Mouse (Mus musculus) liver, embryonic 15.5 days (tissue): ENCODE measurements around the gene Sh2d3c. TPM values are rescaled to one million over a fixed set of nuclear protein-coding genes. Genes with fewer than 3 reads are reported as not detected.

Source experiments
- ATAC-seq: fragments of 200-750 bp; cut with Nextera tagmentation; 2 replicates; pipeline ENCODE4 v1.8.0; 2017; ENCODE audit warnings: moderate number of reproducible peaks, mild to moderate bottlenecking, moderate library complexity; ENCODE audit not compliant: insufficient read depth
- H3K27ac ChIP-seq: fragments of 300-500 bp; sonication (generic); replicated peaks from 2 replicates; pipeline ENCODE4 v1.5.1; 2015; ENCODE audit warnings: mild to moderate bottlenecking, inconsistent platforms
- H3K27me3 ChIP-seq: fragments of 300-500 bp; sonication (generic); 2 replicates; pipeline ENCODE4 v1.6.1; 2015; ENCODE audit warnings: mild to moderate bottlenecking, inconsistent platforms
- H3K36me3 ChIP-seq: fragments of 300-500 bp; sonication (generic); replicated peaks from 2 replicates; pipeline ENCODE4 v1.6.1; 2015; ENCODE audit warnings: moderate library complexity, mild to moderate bottlenecking, inconsistent platforms
- H3K4me1 ChIP-seq: fragments of 300-500 bp; sonication (generic); replicated peaks from 2 replicates; pipeline ENCODE4 v1.6.1; 2015; ENCODE audit warnings: inconsistent platforms
- H3K4me2 ChIP-seq: fragments of 300-500 bp; sonication (generic); 2 replicates; pipeline ENCODE4 v1.6.1; 2015; ENCODE audit warnings: moderate library complexity, mild to moderate bottlenecking, inconsistent platforms
- H3K4me3 ChIP-seq: fragments of 300-500 bp; sonication (generic); replicated peaks from 2 replicates; pipeline ENCODE4 v1.5.1; 2015; ENCODE audit warnings: mild to moderate bottlenecking, inconsistent platforms
- H3K9ac ChIP-seq: fragments of 300-500 bp; sonication (generic); 2 replicates; pipeline ENCODE4 v1.6.1; 2015; ENCODE audit warnings: moderate library complexity, mild to moderate bottlenecking, inconsistent platforms
- H3K9me3 ChIP-seq: fragments of 300-500 bp; sonication (generic); replicated peaks from 2 replicates; pipeline ENCODE4 v1.6.1; 2016; ENCODE audit warnings: inconsistent platforms
- WGBS: fragments of 180-500 bp; shearing (Covaris S2); methylation state at CpG from one replicate; pipeline ENCODE4 v1.1.7; 2015; ENCODE audit warnings: mixed read lengths; ENCODE audit not compliant: insufficient replicate concordance; 5-methylcytosine and 5-hydroxymethylcytosine counted together
- polyA plus RNA-seq: library from polyadenylated mRNA; unstranded; fragments of >200 nt; fragmentation: Nextera tagmentation; extraction: Ambion mirVana; gene quantifications from 2 replicates; pipeline ENCODE4 v1.2.1, GENCODE M21; 2015

Sh2d3c gene
- polyA plus RNA-seq, 1 experiment from 2014 or later, result 7.0 TPM

GRCm38 (mm10) chr2:32699680-32700079, 21.2 kb upstream of the Sh2d3c start:
- Histone ChIP-seq H3K4me2 (no peak overlapping the region), H3K27ac (no peak overlapping the region), H3K9me3 (no peaks in the 10 kb centered on the region), H3K36me3 (peaks cover 19% of the 10 kb centered on the region), H3K27me3 (no peaks in the 10 kb centered on the region), H3K9ac (no peak overlapping the region), H3K4me1 (peaks cover 10% of the 10 kb centered on the region; the same call in 1 of the 2 replicates), H3K4me3 (no peak overlapping the region)
- 72% methylated on average over 6 of the region's 6 CpGs for WGBS
- no peak for ATAC-seq

DNA sequence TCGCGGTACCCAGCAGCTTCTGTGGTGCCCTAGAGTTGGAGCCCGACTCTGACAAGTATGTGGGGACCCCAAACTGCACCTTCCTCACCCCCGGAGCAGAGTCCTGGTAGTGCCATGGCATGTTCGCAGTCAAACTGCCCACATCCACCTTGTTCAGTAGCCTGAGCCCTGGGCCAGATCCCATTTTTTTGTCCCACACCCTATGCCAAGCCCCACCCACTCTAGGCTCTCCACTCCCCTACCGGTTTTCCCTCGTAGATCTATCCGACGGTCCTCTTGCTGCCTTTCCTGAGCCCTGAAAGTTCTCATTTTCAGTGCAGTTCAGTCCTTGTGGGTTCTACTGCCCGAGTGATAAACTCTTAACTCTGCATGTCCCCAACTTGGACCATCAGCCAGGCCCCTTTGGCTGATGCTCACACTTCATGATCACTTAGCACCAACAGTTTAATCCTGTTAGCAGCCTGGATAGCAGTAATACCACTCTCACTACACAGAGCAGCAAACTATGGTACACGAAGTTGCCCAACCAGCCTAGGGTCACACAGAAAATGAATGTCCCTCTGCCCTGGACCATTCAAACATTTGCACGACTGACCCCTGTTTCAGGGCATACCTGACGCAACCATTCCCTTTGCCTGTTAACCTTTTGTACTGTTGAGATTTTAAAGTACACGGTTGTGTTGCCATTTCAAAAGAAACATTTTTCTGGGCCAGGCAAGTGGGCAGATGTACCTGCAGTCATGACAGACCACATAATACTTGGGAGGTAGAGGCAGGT, 19.7 kb upstream of the Sh2d3c start:
- H3K4me2 ChIP-seq, result peak overlapping the region; percentile 43
- H3K27ac ChIP-seq, result peak overlapping the region; percentile 79
- H3K27me3 ChIP-seq, result no peaks in the 10 kb centered on the region
- ATAC-seq, result peak; percentile 71
- WGBS, result 70% methylated on average over 14 of the region's 14 CpGs
- H3K9me3 ChIP-seq, result no peaks in the 10 kb centered on the region
- H3K4me1 ChIP-seq, result 0 out of 2 replicates have a peak, but pooled peaks cover 4% of the 10 kb centered on the region
- H3K9ac ChIP-seq, result no peak overlapping the region
- H3K36me3 ChIP-seq, result peaks cover 34% of the 10 kb centered on the region
- H3K4me3 ChIP-seq, result 0 out of 2 replicates have a peak overlapping the region, but pooled peaks have one; percentile 11

GRCm38 (mm10) chr2:32703046-32703445, 17.8 kb upstream of the Sh2d3c start:
- no peaks in the 10 kb centered on the region for H3K27me3 ChIP-seq
- 79% methylated on average over 8 of the region's 8 CpGs for WGBS
- H3K27ac ChIP-seq, result peak overlapping the region; percentile 74
- no peak overlapping the region; the same call in 1 of the 2 replicates for H3K9ac ChIP-seq
- peak overlapping the region; percentile 13 for H3K4me3 ChIP-seq
- no peaks in the 10 kb centered on the region for H3K9me3 ChIP-seq
- H3K36me3 ChIP-seq, result peaks cover 53% of the 10 kb centered on the region
- H3K4me1 ChIP-seq, result 0 out of 2 replicates have a peak, but pooled peaks cover 9% of the 10 kb centered on the region
- peak overlapping the region; percentile 43 for H3K4me2 ChIP-seq
- no peak for ATAC-seq

DNA sequence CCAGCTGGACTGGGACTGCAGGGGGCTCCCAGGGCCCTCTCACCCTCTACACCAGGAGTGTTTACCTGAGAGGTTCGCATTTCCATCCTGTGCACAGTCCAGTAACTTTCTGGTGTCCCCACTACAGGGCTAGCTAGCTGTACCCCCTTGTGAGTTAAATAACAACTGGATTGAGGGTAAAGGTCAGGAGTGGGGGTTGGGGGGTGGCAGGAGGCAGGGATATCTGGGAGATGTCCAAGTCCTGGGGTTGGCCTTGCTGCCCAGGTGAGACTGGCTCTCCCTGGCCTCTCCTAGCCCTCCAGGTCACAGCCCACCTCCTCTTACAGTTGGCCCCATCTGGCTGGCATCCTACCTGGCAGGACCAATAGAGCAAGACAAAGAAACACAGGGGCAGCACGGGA, 16.8 kb upstream of the Sh2d3c start, which contains the start of gene Fpgs:
Fpgs (minus strand) TSS at position 125 of the 401 bp plus-strand sequence.
- H3K27ac ChIP-seq, result peak within 1 kb of the TSS; percentile 74
- peak within 1 kb of the TSS; percentile 15; the same call in 1 of the 2 replicates for H3K9ac ChIP-seq
- ATAC-seq, result peak; percentile 60
- H3K4me2 ChIP-seq, result peak within 1 kb of the TSS; percentile 43
- H3K4me3 ChIP-seq, result peak within 1 kb of the TSS; percentile 13
- H3K36me3 ChIP-seq, result peaks cover 63% of the 10 kb centered on the region
- no peaks in the 10 kb centered on the region for H3K27me3 ChIP-seq
- WGBS, result 70% methylated on average over 2 of the region's 2 CpGs
- no peaks in the 10 kb centered on the region for H3K9me3 ChIP-seq
- 0 out of 2 replicates have a peak, but pooled peaks cover 12% of the 10 kb centered on the region for H3K4me1 ChIP-seq

DNA sequence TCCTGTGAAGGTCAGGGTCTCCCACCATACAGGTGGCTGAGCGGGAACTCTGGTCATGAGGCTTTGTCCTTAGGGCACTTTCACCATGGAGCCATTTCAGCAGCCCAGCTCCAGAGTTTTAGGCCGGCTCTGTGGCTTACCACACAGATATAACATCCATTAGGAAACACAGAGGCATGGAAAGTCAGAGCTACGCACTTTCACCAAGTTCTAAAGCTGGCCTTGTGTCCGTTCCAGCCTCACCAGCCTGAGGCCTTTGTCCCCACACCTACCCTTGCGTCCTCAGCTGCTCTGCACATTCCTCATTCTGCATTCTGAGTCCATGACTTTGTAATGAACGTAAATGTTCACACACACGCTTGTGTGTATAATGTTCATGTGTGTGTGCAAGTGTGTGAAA, 15.8 kb upstream of the Sh2d3c start:
- 83% methylated on average over 7 of the region's 7 CpGs for WGBS
- Histone ChIP-seq H3K36me3 (peaks cover 73% of the 10 kb centered on the region), H3K4me2 (no peak overlapping the region), H3K4me1 (peaks cover 19% of the 10 kb centered on the region), H3K9ac (no peak overlapping the region), H3K27ac (peak overlapping the region; percentile 53; the same call in 1 of the 2 replicates), H3K4me3 (no peak overlapping the region), H3K9me3 (no peaks in the 10 kb centered on the region), H3K27me3 (no peaks in the 10 kb centered on the region)
- ATAC-seq, result no peak

GRCm38 (mm10) chr2:32706971-32707370, 13.9 kb upstream of the Sh2d3c start:
- Histone ChIP-seq H3K4me3 (no peak overlapping the region), H3K9ac (no peak overlapping the region), H3K27ac (no peak overlapping the region), H3K27me3 (no peaks in the 10 kb centered on the region), H3K4me2 (no peak overlapping the region), H3K4me1 (peaks cover 35% of the 10 kb centered on the region), H3K36me3 (peaks cover 89% of the 10 kb centered on the region), H3K9me3 (no peaks in the 10 kb centered on the region)
- 84% methylated on average over 6 of the region's 6 CpGs for WGBS
- no peak for ATAC-seq

GRCm38 (mm10) chr2:32708643-32709042, 12.2 kb upstream of the Sh2d3c start:
- Histone ChIP-seq H3K27me3 (no peaks in the 10 kb centered on the region), H3K27ac (no peak overlapping the region), H3K4me1 (peaks cover 40% of the 10 kb centered on the region), H3K9ac (no peak overlapping the region), H3K4me2 (no peak overlapping the region), H3K36me3 (peaks cover 79% of the 10 kb centered on the region), H3K4me3 (no peak overlapping the region), H3K9me3 (no peaks in the 10 kb centered on the region)
- no peak for ATAC-seq
- 17% methylated on average over 3 of the region's 3 CpGs for WGBS

DNA sequence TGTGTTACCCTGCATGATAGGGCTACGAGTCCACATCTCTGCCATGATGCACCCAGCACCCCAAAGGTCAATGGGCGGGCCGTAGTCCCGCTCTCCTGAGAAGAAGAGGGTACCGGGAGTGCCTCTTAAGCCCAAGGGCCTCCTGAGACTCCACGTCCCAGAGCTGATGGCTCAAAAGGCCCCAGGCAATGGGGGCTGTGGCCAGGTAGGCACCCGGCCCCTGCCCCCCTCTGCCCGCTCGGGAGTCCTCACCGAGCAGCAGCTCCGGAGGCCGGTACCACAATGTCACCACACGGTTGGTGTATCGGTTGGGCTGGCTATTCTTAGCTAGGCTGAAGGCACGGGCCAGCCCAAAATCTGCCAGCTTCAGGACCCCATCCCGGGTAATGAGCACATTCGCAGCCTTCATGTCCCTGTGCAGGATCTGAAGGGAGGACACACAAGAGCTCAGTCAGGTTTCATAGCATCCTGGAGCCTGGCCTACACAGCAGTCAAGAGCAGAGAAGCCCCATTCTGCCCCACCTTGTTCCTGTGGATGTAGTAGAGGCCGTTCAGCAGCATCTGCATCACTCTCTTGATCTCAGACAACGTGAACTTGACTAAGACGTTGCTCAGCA, 11.2 kb upstream of the Sh2d3c start:
- no peak overlapping the region for H3K4me3 ChIP-seq
- no peaks in the 10 kb centered on the region for H3K27me3 ChIP-seq
- no peak overlapping the region; the same call in 1 of the 2 replicates for H3K27ac ChIP-seq
- no peak overlapping the region for H3K9ac ChIP-seq
- WGBS, result 83% methylated on average over 20 of the region's 20 CpGs
- no peak for ATAC-seq
- H3K4me1 ChIP-seq, result peaks cover 50% of the 10 kb centered on the region
- H3K9me3 ChIP-seq, result no peaks in the 10 kb centered on the region
- H3K4me2 ChIP-seq, result no peak overlapping the region
- peaks cover 70% of the 10 kb centered on the region for H3K36me3 ChIP-seq

- Histone ChIP-seq H3K36me3 (peaks cover 62% of the 10 kb centered on the region), H3K4me2 (peak overlapping the region; percentile 18), H3K9ac (no peak overlapping the region), H3K27ac (no peak overlapping the region; the same call in 1 of the 2 replicates), H3K9me3 (no peaks in the 10 kb centered on the region), H3K4me3 (no peak overlapping the region; the same call in 1 of the 2 replicates), H3K4me1 (peaks cover 58% of the 10 kb centered on the region), H3K27me3 (no peaks in the 10 kb centered on the region)
- 38% methylated on average over 5 of the region's 5 CpGs for WGBS
- no peak for ATAC-seq
Observed at GRCm38 (mm10) chr2:32710425-32710824, 10.4 kb upstream of the Sh2d3c start.

DNA sequence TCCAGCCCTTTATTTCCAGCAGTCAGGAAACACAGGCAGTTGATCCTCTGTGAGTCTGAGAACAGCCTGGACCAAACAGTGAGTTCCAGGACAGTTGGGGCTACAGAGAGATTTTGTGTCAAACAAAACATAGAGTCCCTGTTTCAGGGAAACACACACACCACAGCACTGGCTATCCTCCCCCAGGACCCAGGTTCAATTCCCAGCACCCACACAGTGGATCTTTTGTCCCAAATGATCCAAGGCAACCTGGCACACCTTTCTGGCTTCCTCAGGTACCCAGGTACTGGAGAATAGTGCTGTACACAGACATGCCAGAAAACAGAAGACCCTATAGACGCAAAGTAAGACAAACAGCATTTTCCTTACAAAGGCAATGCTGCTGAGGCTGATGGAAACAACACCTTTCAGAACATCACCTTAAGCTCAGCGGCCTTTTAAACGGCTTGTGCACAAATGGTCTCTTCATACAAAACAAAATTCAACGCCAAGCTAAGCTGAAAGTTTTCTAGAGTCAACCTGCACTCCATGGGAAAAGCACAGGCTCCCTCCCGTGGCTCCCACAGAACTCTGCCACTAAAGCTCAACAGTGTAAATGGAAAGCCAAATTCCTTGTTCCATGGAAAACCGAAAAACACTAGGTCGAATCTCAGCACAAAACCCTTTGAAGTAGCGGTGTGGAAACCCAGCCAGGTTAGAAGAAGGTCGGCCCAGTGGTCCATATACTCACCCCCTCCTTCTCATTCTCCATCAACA, 9.4 kb upstream of the Sh2d3c start:
- 20% methylated on average over 9 of the region's 9 CpGs for WGBS
- H3K36me3 ChIP-seq, result peaks cover 52% of the 10 kb centered on the region

More for the DNA sequence above, 9.4 kb upstream of the Sh2d3c start:
- Histone ChIP-seq H3K27ac (peak overlapping the region; percentile 94), H3K4me1 (peaks cover 59% of the 10 kb centered on the region), H3K4me3 (peak overlapping the region; percentile 94), H3K9ac (peak overlapping the region; percentile 90), H3K27me3 (no peaks in the 10 kb centered on the region), H3K9me3 (no peaks in the 10 kb centered on the region), H3K4me2 (peak overlapping the region; percentile 94)
- no peak for ATAC-seq
